Mouse (Mus musculus) testis, adult 2 months (tissue): Measurements from ENCODE around the gene Chil1.

Experiments
- CTCF ChIP-seq: fragments of 200-500 bp; IDR thresholded peaks from 2 replicates; pipeline ENCODE4 v1.5.1; 2012; ENCODE audit warnings: low read depth, mild to moderate bottlenecking, inconsistent platforms, low read length, moderate library complexity; ENCODE audit not compliant: control insufficient read depth, insufficient read depth, insufficient replicate concordance
- POLR2A ChIP-seq: fragments of 200-500 bp; IDR thresholded peaks from 2 replicates; pipeline ENCODE4 v1.6.1; 2012; ENCODE audit warnings: low read depth, mild to moderate bottlenecking, inconsistent platforms, low read length, moderate library complexity; ENCODE audit not compliant: control insufficient read depth

DNA sequence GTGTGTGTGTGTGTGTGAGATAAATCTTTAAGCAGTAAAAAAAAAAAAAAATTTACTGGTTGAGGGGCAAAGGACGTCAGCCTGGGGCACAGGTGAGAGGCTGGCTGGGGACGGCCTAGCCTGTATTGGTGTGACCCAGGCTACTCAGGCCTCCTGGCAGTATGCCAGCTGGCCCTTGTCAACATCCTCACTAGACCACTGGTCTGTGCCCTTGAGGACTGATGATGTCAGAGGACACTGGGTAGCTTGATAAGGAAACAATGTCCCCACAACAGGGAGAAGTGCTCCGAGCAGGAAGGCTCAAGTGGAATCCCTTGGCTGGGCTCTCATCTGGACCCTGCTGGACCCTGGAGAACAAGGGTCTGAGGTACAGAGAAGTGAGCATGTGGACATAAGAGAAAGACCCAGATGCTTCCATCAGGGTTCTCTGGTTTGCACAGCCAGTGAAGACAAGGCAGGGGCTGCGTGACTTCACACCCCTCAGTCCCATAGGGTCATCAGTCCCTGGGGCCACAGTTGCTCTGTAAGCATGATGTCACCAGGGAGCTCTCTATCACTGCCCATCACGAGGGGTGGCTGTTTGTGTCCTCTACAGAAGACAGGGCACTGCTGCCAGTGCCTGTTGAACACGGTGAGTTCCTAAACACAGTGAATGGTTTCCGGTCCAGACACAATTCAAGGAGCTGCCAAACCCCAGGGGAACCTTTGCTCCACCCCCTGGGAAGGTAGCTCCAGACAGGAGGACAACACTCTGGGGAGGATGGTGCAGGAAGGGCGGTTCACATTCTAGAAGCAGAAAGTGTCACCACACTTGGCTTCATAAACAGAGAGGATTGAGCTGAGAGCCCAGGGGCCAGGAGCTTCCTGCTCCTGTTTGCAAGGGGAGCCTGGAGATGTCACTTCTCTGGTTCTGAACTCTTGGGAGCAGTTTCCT lies 40.4 kb downstream of the Chil1 start:
- TF ChIP-seq POLR2A (no peak), CTCF (no peak)
